Mouse (Mus musculus): Measurements from ENCODE around the gene Rpl24.
"Not testable (repeated sequence)": the region's sequence is repeated elsewhere in the genome, so short reads cannot be mapped to it uniquely, and the experiment has no call there.

Gene Rpl24

GRCm38 (mm10) chr16:55966212-55966871 is at the start of gene Rpl24:
Gene Rpl24 (plus strand): TSS chr16:55966275.
- in situ Hi-C loops (cut with MboI, MseI) = loop anchor here (10.0 kb wide), 2 partner anchors 108 to 1148 kb away; no protein-coding TSS in a partner anchor

DNA sequence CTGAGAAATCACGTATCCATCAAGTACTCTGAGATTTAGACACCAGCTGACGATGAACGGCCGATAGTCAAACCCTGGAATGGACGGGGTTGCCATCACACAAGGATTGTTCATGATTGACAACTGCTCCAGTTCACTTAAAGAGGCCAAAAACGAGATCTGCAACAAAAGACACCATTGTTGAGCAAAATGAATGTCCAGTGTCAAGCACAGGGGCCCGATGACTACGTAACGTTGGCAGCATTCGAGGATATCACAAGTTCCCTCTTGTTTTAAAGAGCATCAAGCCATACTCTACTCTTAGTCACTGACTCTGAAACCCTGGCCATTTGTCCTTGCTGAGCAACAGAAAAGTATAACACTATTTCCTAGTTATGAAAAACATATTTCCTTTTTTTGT is 44.0 kb upstream of the Rpl24 start:
- in situ Hi-C loops (cut with MboI, MseI) = no loop called here

DNA sequence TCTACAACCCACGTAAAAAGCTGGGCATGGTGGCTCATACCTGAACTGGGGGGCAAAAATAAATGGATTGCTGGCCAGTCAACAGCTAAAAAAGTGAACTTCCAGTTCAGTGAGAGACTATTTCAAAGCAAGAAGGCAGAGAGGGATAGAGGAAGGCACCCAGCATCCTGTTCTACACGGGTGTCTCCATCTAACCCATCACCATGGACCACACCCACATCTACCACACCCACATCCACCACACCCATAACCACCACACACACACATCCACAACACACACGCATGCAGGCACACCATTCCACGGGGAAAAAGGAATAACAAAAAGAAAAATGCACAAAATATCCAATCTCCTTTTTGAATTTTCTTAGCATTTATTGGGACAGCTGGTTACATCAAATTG is 42.1 kb upstream of the Rpl24 start:
- in situ Hi-C loops (cut with MboI, MseI) = no loop called here

DNA sequence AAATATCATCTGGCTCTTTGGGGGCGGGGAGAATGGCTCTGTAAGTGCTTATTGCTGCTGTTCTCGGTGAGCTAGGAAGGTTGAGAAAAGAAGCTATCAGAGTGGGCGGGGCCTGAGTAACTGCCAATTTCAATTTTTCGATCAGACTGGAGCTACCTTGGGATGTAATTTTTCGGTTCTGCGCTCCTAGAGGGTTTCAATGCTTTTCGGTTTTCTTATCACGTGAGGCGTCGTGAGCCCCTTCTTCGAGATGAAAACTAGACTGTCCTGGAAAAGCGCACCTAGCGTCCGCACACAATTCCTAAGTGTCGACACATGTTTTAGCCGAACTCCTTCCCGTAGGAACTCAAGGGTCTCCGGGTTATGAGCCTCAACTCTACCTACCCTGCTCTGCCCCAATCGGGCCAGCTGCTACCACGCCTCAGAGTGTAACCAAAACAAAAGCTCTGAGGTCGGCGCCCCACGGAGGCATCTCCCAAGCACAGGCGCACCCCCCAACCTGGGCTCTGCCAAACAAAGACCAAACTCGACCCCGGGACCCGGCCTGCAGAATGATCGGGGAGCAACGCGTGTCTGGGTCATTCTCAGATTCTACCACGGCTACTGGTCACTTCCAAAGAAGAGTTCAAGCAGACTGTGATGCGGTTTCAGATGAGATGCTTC is 32.3 kb upstream of the Rpl24 start:
- in situ Hi-C loops (cut with MboI, MseI) = loop anchor here (5.0 to 25.0 kb wide), 2 partner anchors 42 to 778 kb away; partner anchors contain the start of gene Tfg

DNA sequence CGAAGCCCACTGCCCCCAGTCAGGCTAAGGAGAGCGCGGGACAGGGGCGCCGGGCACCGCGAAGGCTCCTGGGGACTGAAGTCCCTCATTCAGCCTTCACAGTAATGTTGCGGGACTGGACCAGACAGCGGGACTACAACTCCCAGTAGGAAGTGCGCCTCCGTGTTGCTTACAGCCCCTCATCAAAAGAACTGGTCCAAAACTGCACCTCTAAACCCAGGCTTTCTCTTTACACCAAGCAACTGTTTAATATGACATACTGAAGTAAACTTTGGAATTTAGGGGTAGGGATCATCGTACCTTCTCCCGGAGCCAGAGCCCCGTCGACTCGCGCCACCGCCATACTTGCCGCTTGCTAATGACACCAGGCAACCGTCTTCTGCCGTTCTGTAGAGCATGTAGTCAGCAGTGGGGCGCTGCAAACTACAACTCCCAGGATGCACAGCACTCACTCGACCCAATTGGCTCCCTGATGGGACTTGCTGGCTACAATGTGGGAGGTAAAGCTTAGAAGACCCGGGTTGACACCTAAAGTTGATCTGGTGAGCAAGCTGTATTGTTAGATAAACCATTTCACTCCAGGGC is 31.5 kb upstream of the Rpl24 start, which contains the start of gene Cep97:
Gene Cep97 (minus strand): TSS at position 403 of the 585 bp plus-strand sequence.
- in situ Hi-C loops (cut with MboI, MseI) = loop anchor here (5.0 to 25.0 kb wide), 2 partner anchors 42 to 778 kb away; partner anchors contain the start of gene Tfg

GRCm38 (mm10) chr16:55938761-55939160 is 27.3 kb upstream of the Rpl24 start:
- in situ Hi-C loops (cut with MboI, MseI) = loop anchor here (25.0 kb wide), 1 partner anchor 774 kb away; the partner anchor contains the start of gene Tfg

- in situ Hi-C loops (cut with MboI, MseI) = loop anchor here (10.0 to 25.0 kb wide), 3 partner anchors 685 to 1075 kb away; partner anchors contain the start of gene Tfg
These were observed 26.4 kb upstream of the Rpl24 start for GRCm38 (mm10) chr16:55939703-55940102.

- in situ Hi-C loops (cut with MboI, MseI) = loop anchor here (10.0 to 25.0 kb wide), 3 partner anchors 684 to 1074 kb away; partner anchors contain the start of gene Tfg
These were observed 25.3 kb upstream of the Rpl24 start for GRCm38 (mm10) chr16:55940781-55941180.

- in situ Hi-C loops (cut with MboI, MseI) = loop anchor here (10.0 to 25.0 kb wide), 3 partner anchors 678 to 1068 kb away; partner anchors contain the start of gene Tfg
These were observed 18.8 kb upstream of the Rpl24 start for GRCm38 (mm10) chr16:55947266-55947665.

DNA sequence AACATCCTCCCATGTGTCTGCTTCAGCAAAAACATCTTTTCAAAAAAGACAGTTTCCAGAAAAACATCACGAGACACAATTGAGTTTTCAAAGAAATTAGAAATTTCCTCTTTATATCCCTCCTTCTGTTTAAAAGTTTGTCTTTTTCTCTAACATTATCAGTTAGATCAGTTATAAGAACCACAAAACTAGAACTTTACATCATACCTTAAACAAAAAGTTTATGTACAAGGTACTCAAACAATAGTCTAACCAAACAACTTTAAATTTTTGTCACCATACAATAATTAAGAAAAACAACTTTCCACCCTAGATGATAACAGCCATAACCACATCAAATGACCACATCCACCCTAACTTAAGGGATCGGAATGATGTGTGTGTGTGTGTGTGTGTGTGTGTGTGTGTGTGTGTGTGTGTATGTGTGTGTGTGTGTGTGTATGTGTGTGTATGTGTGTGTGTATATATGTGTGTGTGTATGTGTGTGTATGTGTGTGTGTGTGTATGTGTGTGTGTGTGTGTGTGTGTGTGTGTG is 18.1 kb upstream of the Rpl24 start:
- in situ Hi-C loops (cut with MboI, MseI) = loop anchor here (10.0 to 25.0 kb wide), 3 partner anchors 677 to 1067 kb away; partner anchors contain the start of gene Tfg

DNA sequence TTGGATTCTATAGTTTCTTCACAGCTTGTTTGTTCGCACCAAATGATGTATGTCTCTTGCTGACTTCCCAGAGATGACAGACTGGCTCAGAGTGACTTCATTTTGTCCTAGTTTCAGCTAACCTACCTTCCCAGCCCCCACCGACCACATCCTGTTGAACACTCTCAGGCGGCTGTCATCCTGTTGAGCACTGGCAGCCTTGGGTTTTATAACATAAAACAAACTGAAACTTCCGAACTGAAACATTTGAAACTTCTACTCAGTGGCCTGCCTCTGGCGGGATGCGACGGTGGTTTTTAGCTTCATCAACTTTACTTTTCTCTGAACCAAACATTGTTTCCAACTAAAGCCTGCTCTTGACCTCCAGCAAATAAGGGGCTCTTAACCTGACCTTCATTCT is 17.1 kb upstream of the Rpl24 start:
- in situ Hi-C loops (cut with MboI, MseI) = loop anchor here (10.0 to 25.0 kb wide), 3 partner anchors 676 to 1066 kb away; partner anchors contain the start of gene Tfg

- in situ Hi-C loops (cut with MboI, MseI) = no loop called here
These were observed 15.6 kb upstream of the Rpl24 start for GRCm38 (mm10) chr16:55950462-55950861.

- in situ Hi-C loops (cut with MboI, MseI) = no loop called here
These were observed 15.0 kb upstream of the Rpl24 start for GRCm38 (mm10) chr16:55950946-55951678.

DNA sequence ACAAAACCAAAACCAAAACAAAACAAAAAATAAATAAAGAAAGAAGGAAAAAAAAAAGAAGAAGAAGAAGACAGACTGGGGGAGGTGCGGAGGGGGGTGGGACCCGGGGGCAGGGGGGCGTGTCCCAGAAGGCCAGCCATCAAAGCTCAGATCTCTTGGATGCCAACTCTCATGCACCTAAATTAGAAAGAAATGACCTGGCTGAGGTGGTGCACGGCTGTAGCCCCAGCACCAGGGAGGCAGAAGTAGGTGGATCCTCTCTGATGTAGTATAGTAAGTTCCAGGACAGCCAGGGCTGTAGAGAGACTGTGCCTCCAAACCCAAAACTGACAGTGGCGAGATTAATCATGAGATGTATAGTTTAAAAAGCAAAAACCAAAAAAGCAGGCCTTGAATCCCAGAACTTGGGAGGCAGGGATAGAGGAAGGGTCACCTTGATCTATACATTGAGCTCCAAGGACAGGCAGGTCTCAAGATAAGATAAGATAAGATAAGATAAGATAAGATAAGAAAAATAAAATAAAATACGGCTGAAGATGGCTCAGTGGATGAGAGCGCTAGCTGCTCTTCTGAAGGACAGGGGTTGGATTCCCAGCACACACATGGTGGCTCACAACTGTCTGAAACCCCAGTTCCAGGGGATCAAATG is 14.3 kb upstream of the Rpl24 start:
- in situ Hi-C loops (cut with MboI, MseI) = no loop called here

DNA sequence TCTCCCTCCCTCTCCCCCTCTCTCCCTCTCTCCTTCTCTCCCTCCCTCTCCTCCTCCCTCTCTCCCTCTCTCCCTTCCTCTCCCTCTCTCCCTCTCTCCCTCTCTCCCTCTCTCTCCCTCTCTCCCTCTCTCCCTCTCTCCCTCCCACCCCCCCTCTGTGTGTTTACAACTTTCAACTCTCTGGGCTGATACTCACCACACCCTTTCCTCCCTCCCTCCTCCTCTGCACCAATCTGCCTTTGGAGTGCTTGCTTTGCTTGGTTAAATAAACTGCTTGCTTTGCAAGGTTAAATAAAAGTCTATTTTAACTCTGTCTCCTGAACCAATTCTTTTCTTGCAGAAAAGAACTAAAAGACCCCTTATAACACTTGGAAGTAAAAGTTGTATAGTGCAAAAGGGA is 13.3 kb upstream of the Rpl24 start:
- in situ Hi-C loops (cut with MboI, MseI) = no loop called here

- in situ Hi-C loops (cut with MboI, MseI) = not testable (repeated sequence)
These were observed 11.9 kb upstream of the Rpl24 start for GRCm38 (mm10) chr16:55954196-55954595.

DNA sequence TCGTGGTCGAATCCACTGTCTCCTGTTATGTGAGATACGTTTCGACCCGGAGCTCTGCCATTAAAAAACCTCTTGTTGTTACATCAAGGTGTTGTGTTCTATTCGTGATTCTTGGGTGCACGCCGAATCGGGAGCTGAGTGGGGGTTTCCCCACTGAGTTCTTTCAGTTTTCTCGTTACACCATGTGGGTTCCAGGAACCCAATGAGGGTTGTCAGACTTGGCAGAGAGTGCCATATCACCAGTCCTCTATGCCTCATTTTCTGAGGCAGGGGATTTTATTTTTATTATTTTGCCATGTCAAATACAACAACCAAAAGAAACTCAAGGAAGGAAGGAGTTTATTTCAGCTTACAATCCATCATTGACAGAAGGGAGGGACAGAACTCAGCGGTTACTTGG is 3.0 kb upstream of the Rpl24 start:
- in situ Hi-C loops (cut with MboI, MseI) = loop anchor here (10.0 kb wide), 2 partner anchors 112 to 1152 kb away; no protein-coding TSS in a partner anchor

DNA sequence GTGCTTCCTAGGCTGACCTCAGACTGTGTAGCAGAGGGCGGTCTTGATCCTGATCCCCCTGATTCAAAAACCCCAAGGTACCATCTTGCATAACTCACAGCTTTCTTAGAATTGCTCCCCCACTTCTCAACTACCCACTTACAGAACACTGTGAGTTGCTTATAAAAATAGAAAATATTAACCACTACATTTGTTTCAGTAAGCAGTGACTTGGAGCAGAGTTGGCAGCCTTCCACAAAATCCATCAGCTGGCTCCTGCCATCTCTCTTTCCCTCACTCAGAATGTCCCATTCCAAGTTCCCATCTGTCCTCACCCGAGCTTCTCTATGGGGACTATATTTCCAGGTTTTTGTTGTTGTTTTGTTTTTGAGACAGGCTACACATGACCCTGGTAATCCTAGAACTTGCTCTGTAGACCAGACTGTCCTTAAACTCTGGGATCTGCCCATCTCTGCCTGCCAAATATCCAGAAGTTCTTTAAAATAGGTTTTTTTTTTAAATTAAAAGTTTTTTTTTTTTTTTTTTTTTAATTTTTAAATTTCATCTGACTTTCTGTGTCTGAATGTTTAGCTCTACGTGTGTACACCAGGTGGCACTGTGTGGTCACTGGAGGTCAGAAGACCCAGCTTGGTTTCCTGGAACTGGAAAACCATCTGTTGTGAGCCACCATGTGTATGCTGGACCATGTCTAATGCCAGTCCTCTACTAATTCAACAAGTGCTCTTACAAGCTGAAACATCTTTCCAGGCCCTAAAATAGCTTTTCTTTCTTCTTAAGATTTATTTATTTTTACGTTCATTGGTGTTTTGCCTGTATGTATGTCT is 1.7 kb upstream of the Rpl24 start:
- in situ Hi-C loops (cut with MboI, MseI) = loop anchor here (10.0 kb wide), 2 partner anchors 110 to 1150 kb away; no protein-coding TSS in a partner anchor

- in situ Hi-C loops (cut with MboI, MseI) = loop anchor here (10.0 kb wide), 2 partner anchors 108 to 1148 kb away; no protein-coding TSS in a partner anchor
These were observed 1.1 kb downstream of the Rpl24 start for GRCm38 (mm10) chr16:55967221-55967620.

All from T-helper 2 cell (primary cell).